Mouse (Mus musculus) neural tube, embryonic 13.5 days (tissue): ENCODE measurements around the gene B9d1. TPM values are rescaled to one million over a fixed set of nuclear protein-coding genes. Genes with fewer than 3 reads are reported as not detected.

ENCODE experiments used
- ATAC-seq: fragments of 200-750 bp; cut with Nextera tagmentation; 2 replicates; pipeline ENCODE4 v1.8.0; 2017; ENCODE audit warnings: low read depth, mild to moderate bottlenecking, moderate TSS enrichment, moderate library complexity
- H3K27ac ChIP-seq: fragments of 300-500 bp; sonication (generic); replicated peaks from 2 replicates; pipeline ENCODE4 v1.5.1; 2015; ENCODE audit warnings: moderate library complexity, mild to moderate bottlenecking, inconsistent platforms
- H3K27me3 ChIP-seq: fragments of 300-500 bp; sonication (generic); 2 replicates; pipeline ENCODE4 v1.6.1; 2015; ENCODE audit warnings: mild to moderate bottlenecking, inconsistent platforms
- H3K36me3 ChIP-seq: fragments of 300-500 bp; sonication (generic); 2 replicates; pipeline ENCODE4 v1.6.1; 2015; ENCODE audit warnings: mild to moderate bottlenecking, inconsistent platforms
- H3K4me1 ChIP-seq: fragments of 300-500 bp; sonication (generic); replicated peaks from 2 replicates; pipeline ENCODE4 v1.6.1; 2015; ENCODE audit warnings: inconsistent platforms
- H3K4me2 ChIP-seq: fragments of 300-500 bp; sonication (generic); 2 replicates; pipeline ENCODE4 v1.6.1; 2015; ENCODE audit warnings: inconsistent platforms, mild to moderate bottlenecking, moderate library complexity
- H3K4me3 ChIP-seq: fragments of 300-500 bp; sonication (generic); 2 replicates; pipeline ENCODE4 v1.5.1; 2015; ENCODE audit warnings: mild to moderate bottlenecking, inconsistent platforms
- H3K9ac ChIP-seq: fragments of 300-500 bp; sonication (generic); 2 replicates; pipeline ENCODE4 v1.6.1; 2015; ENCODE audit warnings: moderate library complexity, mild to moderate bottlenecking, inconsistent platforms
- H3K9me3 ChIP-seq: fragments of 300-500 bp; sonication (generic); 2 replicates; pipeline ENCODE4 v1.6.1; 2016; ENCODE audit warnings: inconsistent platforms
- WGBS: fragments of 180-500 bp; shearing (Covaris S2); methylation state at CpG from one replicate; pipeline ENCODE4 v1.1.7; 2015; 5-methylcytosine and 5-hydroxymethylcytosine counted together
- polyA plus RNA-seq: library from polyadenylated mRNA; unstranded; fragments of >200 nt; fragmentation: Nextera tagmentation; extraction: Ambion mirVana; gene quantifications from 2 replicates; pipeline ENCODE4 v1.2.1, GENCODE M21; 2015

The B9d1 gene
- polyA plus RNA-seq, 1 experiment from 2014 or later: 36.5 TPM

DNA sequence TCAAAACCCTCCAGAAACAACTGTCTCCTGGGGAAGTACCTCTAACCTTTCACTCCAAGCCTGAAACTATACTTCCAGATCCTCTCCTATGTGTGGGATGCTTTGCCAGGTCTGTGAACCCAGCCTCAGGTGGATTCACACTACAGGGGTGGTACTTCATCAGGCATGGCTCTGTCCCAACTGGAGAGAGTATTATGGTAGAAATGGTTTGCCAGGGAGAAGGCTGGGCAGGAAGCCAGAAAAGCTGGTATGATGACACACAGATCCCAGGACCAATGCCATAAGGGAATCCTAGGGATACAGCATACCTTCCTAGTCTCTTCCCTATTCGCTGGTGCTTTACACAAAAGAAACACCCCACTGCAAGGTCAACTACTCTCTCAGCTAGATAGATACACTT lies 21.9 kb downstream of the B9d1 start:
- Histone ChIP-seq H3K4me2 (no peak overlapping the region), H3K4me1 (peaks cover 26% of the 10 kb centered on the region), H3K36me3 (peaks cover 18% of the 10 kb centered on the region; the same call in 1 of the 2 replicates)

DNA sequence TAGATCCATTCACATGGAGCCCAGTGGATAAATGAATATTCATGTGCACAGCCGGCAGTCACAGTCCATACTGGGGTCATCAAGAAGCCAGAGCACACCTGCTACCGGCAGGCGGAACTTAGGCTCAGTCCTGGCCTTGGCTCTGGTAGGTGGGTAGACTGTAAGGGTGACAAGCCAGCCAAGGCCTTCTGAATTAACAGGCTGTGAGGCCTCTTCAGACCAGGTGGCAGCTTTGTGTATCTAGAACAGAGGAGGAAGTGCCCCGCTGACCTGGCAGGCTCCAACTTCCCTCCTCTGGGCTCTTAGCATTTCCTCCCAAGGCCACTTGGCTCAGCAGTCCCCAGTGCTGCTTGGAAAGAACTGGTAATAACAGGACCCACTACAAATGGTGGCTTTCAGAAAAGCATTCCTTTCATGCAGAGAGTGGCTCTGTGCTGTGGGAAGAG lies 24.3 kb downstream of the B9d1 start:
- Histone ChIP-seq H3K4me3 (no peak overlapping the region), H3K4me1 (peaks cover 32% of the 10 kb centered on the region), H3K27me3 (no peaks in the 10 kb centered on the region), H3K4me2 (no peak overlapping the region), H3K9me3 (no peaks in the 10 kb centered on the region), H3K36me3 (peaks cover 10% of the 10 kb centered on the region; the same call in 1 of the 2 replicates), H3K9ac (no peak overlapping the region), H3K27ac (peak overlapping the region; percentile 62)
- ATAC-seq: peak; percentile 56
- WGBS: 18% methylated on average over 4 of the region's 4 CpGs

More for the DNA sequence above, 21.9 kb downstream of the B9d1 start:
- no peak overlapping the region for H3K4me3 ChIP-seq
- WGBS: 93% methylated on average over 1 of the region's 1 CpGs
- ATAC-seq: no peak
- H3K9me3 ChIP-seq: no peaks in the 10 kb centered on the region
- no peak overlapping the region for H3K9ac ChIP-seq
- H3K27me3 ChIP-seq: no peaks in the 10 kb centered on the region
- H3K27ac ChIP-seq: no peak overlapping the region

DNA sequence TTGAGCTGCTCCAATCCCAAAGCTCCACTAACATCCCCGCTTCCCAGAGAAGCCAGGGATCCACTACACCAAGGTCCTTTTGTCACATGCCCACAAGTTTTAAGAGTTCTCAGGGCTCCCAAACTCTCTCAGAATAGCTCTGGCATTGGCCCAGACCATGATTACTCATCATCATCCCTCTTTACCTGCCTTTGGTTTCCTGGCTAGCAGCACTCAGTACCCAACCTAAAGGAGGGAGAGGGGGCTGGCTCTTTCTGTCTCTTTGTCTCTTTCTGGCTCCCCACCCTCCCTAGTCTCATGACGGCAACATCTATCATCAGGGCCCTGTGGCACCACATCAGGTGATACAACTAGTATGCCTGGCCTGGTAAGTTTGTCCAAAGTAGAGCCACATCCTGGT lies 27.9 kb downstream of the B9d1 start:
- ATAC-seq: no peak
- H3K9me3 ChIP-seq: no peaks in the 10 kb centered on the region
- H3K4me1 ChIP-seq: peaks cover 26% of the 10 kb centered on the region
- no peak overlapping the region for H3K4me2 ChIP-seq
- peaks cover 10% of the 10 kb centered on the region; the same call in 1 of the 2 replicates for H3K36me3 ChIP-seq
- H3K4me3 ChIP-seq: no peak overlapping the region
- no peaks in the 10 kb centered on the region for H3K27me3 ChIP-seq
- WGBS: 90% methylated on average over 2 of the region's 2 CpGs
- no peak overlapping the region for H3K27ac ChIP-seq
- no peak overlapping the region for H3K9ac ChIP-seq

DNA sequence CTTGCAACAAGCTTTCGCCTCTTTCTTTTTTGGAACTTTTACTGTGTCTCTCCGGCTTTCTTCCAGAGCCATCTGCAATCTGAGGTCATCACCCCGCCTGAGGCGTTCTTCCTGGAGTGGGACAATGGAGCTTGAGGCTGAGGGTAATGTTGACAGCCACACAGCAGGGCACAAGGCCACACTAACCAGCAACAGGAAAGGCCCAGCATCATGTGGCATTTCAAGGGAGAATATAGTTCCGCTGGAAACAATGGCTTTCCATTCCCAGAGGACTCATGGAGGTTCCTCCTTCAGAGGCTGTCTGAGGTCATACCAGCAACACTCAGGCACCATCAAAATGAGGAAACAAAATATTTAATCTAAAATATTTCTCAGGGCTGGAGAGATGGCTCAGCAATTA lies 28.6 kb downstream of the B9d1 start:
- Histone ChIP-seq H3K27ac (no peak overlapping the region), H3K4me2 (no peak overlapping the region), H3K9me3 (no peaks in the 10 kb centered on the region), H3K9ac (no peak overlapping the region), H3K4me1 (peaks cover 23% of the 10 kb centered on the region), H3K27me3 (no peaks in the 10 kb centered on the region), H3K4me3 (no peak overlapping the region), H3K36me3 (peaks cover 10% of the 10 kb centered on the region; the same call in 1 of the 2 replicates)
- 54% methylated on average over 5 of the region's 5 CpGs for WGBS
- no peak for ATAC-seq

DNA sequence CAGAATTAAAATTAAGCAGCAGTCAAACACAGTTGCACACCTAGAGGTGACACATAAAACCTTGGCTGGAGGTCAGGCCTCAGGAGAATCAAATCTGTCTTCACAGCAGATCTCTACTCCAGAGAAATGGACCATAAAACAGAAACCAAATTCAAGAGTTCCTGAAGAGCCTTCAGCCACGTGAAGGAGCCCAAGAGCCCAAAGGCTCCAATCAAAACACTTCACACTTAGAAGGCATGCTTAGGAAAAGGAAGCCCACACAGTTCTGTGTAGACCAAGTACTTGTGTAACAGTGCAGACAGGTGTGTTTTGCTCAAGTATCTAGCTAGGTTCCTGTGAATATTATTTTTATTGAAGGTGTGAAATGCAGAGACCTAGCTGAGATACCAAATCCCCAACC lies 30.6 kb downstream of the B9d1 start:
- Histone ChIP-seq H3K4me3 (no peak overlapping the region), H3K9ac (no peak overlapping the region), H3K9me3 (no peaks in the 10 kb centered on the region), H3K36me3 (peaks cover 18% of the 10 kb centered on the region; the same call in 1 of the 2 replicates), H3K27me3 (no peaks in the 10 kb centered on the region), H3K4me1 (peaks cover 6% of the 10 kb centered on the region; the same call in 1 of the 2 replicates), H3K4me2 (no peak overlapping the region), H3K27ac (no peak overlapping the region)
- ATAC-seq: no peak
- WGBS: 46% methylated on average over 1 of the region's 1 CpGs

DNA sequence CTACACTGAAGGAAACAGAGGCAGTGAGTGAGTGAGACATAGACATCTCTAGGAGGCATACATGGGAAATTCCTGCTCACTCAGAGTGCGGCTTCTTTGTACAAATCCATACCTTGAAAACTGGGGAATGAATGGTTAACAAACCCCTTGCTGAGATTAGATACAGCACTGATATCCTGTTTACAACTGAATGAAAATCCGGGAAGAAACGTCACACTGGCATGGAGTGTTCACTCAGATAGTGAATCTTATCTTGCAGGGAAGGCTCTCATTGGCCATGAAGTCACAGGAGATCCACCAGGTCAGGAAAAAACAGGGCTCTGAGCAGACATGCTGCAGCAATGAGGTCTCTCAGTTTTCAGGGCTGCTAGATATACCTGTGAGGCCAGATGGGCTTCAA lies 32.0 kb downstream of the B9d1 start:
- Histone ChIP-seq H3K4me3 (no peak overlapping the region), H3K27ac (no peak overlapping the region), H3K27me3 (no peaks in the 10 kb centered on the region), H3K4me2 (no peak overlapping the region), H3K36me3 (peaks cover 22% of the 10 kb centered on the region), H3K9ac (no peak overlapping the region), H3K4me1 (peaks cover 6% of the 10 kb centered on the region; the same call in 1 of the 2 replicates), H3K9me3 (no peaks in the 10 kb centered on the region)
- no peak for ATAC-seq
- WGBS: 84% methylated on average over 3 of the region's 3 CpGs

DNA sequence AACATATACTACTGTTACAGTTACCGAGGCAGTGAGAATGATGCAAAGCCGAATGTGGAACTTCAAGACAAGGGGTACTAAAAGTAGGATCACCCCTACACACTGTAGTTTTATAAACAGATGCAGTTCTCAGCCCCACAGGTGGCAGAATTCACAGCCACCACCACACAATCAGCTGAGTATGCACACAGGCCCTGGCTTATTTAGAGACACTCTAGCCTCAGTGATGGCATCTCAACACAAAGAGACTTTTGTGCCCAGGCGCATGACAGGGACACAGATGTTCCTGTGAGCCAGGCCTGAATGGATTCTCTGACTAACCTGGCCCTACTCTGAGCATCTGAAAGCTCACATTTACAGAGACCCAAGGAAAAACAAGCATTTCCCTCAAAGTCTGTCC lies 32.4 kb downstream of the B9d1 start:
- no peaks in the 10 kb centered on the region for H3K9me3 ChIP-seq
- no peak overlapping the region for H3K4me2 ChIP-seq
- peaks cover 20% of the 10 kb centered on the region for H3K36me3 ChIP-seq
- no peak overlapping the region for H3K9ac ChIP-seq
- no peak overlapping the region for H3K27ac ChIP-seq
- WGBS: 84% methylated on average over 3 of the region's 3 CpGs
- peaks cover 6% of the 10 kb centered on the region; the same call in 1 of the 2 replicates for H3K4me1 ChIP-seq
- ATAC-seq: no peak
- H3K4me3 ChIP-seq: no peak overlapping the region
- H3K27me3 ChIP-seq: no peaks in the 10 kb centered on the region

DNA sequence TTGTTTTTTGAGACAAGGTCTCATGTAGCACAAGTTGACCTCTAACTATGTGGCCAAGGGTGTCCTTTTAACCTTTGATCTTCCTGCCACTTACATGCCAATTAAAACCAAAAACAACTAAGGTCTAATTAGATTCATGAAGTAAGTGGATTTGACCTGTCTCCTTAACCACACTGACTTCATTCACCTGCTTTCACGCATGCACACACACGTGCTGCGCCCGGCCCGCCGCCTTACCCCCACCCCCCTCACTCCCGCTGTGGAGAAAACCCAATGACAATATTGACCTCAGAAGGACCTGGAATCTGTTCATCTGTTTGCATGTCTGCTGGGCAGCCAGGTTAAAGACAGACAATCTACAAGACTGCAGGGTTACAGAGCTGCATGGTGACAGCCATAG lies 35.7 kb downstream of the B9d1 start:
- Histone ChIP-seq H3K4me1 (no peaks in the 10 kb centered on the region), H3K27ac (no peak overlapping the region), H3K4me3 (no peak overlapping the region), H3K9me3 (no peaks in the 10 kb centered on the region), H3K9ac (no peak overlapping the region), H3K36me3 (peaks cover 34% of the 10 kb centered on the region), H3K4me2 (no peak overlapping the region), H3K27me3 (no peaks in the 10 kb centered on the region)
- 93% methylated on average over 7 of the region's 7 CpGs for WGBS
- ATAC-seq: no peak

DNA sequence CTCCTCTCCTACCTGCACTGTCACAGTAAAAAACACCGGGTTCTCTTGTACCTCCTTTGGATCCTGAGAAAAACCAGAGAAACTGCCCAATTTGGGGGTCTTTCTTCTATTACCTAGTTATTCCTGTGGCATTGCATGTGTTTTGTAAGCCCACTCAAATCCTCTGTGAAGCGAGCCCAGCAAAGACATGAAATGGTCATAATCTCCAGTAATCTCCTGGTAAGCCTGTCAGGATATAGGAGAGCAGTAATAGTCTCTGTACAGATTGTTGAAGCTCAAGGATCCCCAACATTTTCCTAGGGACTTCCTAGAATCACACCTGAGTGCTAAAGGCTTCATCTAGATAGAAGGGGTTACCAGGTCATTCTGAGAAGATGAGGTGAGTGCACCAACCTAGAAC lies 36.2 kb downstream of the B9d1 start:
- Histone ChIP-seq H3K9me3 (no peaks in the 10 kb centered on the region), H3K36me3 (peaks cover 38% of the 10 kb centered on the region), H3K4me2 (no peak overlapping the region), H3K27me3 (no peaks in the 10 kb centered on the region), H3K9ac (no peak overlapping the region), H3K27ac (no peak overlapping the region), H3K4me1 (no peaks in the 10 kb centered on the region), H3K4me3 (no peak overlapping the region)
- 91% methylated on average over 2 of the region's 2 CpGs for WGBS
- ATAC-seq: no peak

DNA sequence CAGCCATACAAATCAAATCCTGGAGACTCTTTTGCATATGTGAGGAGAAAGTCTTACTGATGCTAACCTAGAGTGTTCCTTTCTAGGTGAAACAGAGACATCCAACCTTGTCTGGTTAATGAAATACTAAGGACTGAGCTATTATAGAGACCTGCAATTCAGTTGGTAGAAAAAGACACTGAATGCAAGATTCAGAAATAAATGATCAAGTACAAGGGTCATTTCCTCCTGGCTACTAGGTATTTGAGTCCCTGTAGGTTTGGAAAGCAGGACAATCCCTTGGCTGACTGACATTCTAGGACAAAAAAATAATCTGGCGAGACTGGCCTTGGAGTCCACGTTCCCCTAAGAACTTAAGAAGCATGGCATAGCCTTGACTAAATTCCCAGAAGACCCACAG lies 40.6 kb downstream of the B9d1 start:
- Histone ChIP-seq H3K27ac (no peak overlapping the region), H3K9me3 (no peaks in the 10 kb centered on the region), H3K27me3 (no peaks in the 10 kb centered on the region), H3K36me3 (peaks cover 38% of the 10 kb centered on the region), H3K4me2 (no peak overlapping the region), H3K4me1 (no peaks in the 10 kb centered on the region), H3K4me3 (no peak overlapping the region), H3K9ac (no peak overlapping the region)
- ATAC-seq: no peak
- 92% methylated on average over 2 of the region's 2 CpGs for WGBS

DNA sequence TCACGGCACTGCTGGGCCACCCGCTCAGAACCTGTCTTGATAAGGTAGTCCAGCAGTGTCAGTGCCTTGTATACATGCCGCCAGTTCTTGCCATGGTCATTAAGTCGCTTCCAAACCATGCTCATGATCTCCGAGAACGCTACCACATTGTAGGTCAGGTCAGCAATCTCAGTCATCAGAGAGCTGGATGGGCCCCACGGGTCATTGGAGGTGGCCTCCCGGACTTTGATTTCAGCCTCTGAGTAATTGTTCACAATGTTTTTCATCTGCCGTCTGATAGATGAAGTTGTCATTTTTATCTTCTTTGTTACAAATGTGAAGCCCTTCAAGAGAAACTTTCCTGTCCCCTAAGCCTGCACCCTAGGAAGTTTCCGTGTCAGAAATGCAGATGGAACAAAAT lies 41.5 kb downstream of the B9d1 start:
- Histone ChIP-seq H3K4me2 (no peak overlapping the region), H3K9me3 (no peaks in the 10 kb centered on the region), H3K9ac (no peak overlapping the region), H3K27me3 (no peaks in the 10 kb centered on the region), H3K36me3 (peaks cover 33% of the 10 kb centered on the region), H3K27ac (no peak overlapping the region), H3K4me1 (no peaks in the 10 kb centered on the region), H3K4me3 (no peak overlapping the region)
- 92% methylated on average over 10 of the region's 10 CpGs for WGBS
- no peak for ATAC-seq

DNA sequence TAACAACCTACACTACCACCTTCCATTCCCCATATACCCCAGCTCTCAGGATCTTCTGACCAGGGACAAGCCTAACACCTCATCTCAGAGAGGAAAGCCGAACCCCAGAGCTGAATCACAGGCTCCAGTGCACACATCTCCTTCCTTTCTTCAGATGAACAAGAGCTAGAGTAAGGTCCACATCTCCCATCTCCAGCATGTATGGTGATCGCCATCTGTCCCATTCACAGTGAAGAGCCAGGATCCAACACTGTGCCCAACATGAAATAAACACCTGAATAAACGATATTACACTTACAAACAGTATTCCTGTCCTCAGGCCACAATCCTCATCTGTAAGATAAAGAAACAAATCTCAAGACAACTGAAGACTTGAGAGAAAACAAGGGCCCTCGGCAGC lies 42.8 kb downstream of the B9d1 start:
- Histone ChIP-seq H3K9me3 (no peaks in the 10 kb centered on the region), H3K4me1 (peaks cover 5% of the 10 kb centered on the region; the same call in 1 of the 2 replicates)

DNA sequence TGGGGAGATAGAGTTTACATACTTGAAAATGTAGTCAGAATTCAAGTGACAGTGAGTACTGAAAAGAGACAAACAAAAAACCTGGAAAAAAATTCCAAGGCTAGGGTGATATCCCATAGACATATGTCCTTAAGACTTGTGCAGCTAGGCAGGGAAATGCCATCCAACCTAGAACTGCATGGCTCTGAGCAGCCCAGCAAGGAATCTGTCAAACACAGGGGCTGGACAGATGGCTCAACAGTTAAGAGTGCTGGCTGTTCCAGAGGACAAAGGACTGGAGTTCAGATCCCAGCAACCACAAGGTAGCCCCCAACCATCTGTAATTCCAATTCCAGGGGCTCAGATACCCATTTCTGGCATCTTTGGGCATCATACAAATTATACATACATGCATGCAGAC lies 45.7 kb downstream of the B9d1 start:
- Histone ChIP-seq H3K4me2 (no peak overlapping the region), H3K27ac (no peak overlapping the region), H3K27me3 (no peaks in the 10 kb centered on the region), H3K36me3 (peaks cover 15% of the 10 kb centered on the region), H3K4me1 (peaks cover 16% of the 10 kb centered on the region; the same call in 1 of the 2 replicates), H3K9ac (no peak overlapping the region), H3K4me3 (no peak overlapping the region), H3K9me3 (no peaks in the 10 kb centered on the region)
- no peak for ATAC-seq

More for the DNA sequence above, 42.8 kb downstream of the B9d1 start:
- 95% methylated on average over 4 of the region's 4 CpGs for WGBS
- Histone ChIP-seq H3K4me2 (no peak overlapping the region), H3K27me3 (no peaks in the 10 kb centered on the region), H3K27ac (no peak overlapping the region), H3K4me3 (no peak overlapping the region), H3K36me3 (peaks cover 33% of the 10 kb centered on the region), H3K9ac (no peak overlapping the region)
- ATAC-seq: no peak
